Mouse (Mus musculus): Measurements from ENCODE around the gene Hfe2. TPM values are rescaled to one million over a fixed set of nuclear protein-coding genes. Genes with fewer than 3 reads are reported as not detected.

Hfe2 gene
- polyA plus RNA-seq, 2 experiments, result 3.8 to 4.3 TPM

- DNase-seq (ENCODE audit: low read depth in 3 of 3, low spot score in 3 of 3) (no peak), ATAC-seq (ENCODE audit: insufficient read depth) (no peak)
- peaks cover 15% of the 10 kb centered on the region for H3K36me3 ChIP-seq (replicated peaks; ENCODE audit: control insufficient read depth, insufficient read depth, low read depth)
- no peaks in the 10 kb centered on the region for H3K27me3 ChIP-seq (ENCODE audit: control insufficient read depth, insufficient read depth, low read length)
- TF ChIP-seq CTCF (IDR thresholded peaks at IDR 0.05; ENCODE audit: low read depth), result no peak
- no peak for TF ChIP-seq EP300 (IDR thresholded peaks at IDR 0.05; ENCODE audit: low read depth)
- peak overlapping the region; percentile 99 for H3K4me2 ChIP-seq (ENCODE audit: low read depth)
- H3K27ac ChIP-seq, result peak overlapping the region; percentile 21; the same call in 1 of the 2 replicates
- no peaks in the 10 kb centered on the region for H3K9me3 ChIP-seq (ENCODE audit: control insufficient read depth, low read length)
- WGBS (ENCODE audit: insufficient replicate concordance), result 12% methylated on average over 12 of the region's 12 CpGs
- peak overlapping the region; percentile 97 for H3K9ac ChIP-seq (replicated peaks)
- H3K4me1 ChIP-seq (replicated peaks; ENCODE audit: control insufficient read depth in 2 of 2, insufficient read depth in 2 of 2, low read length in 1 of 2), result peaks cover 15 to 22% of the 10 kb centered on the region in 2 experiments
- H3K4me3 ChIP-seq (ENCODE audit: insufficient read depth in 1 of 2, low read depth in 2 of 2, low read length in 2 of 2), result peak overlapping the region; percentile 89 to 99
These were observed 34.5 kb downstream of the Hfe2 start for GRCm38 (mm10) chr3:96559398-96559910.

GRCm38 (mm10) chr3:96559911-96560850, 35.2 kb downstream of the Hfe2 start:
- no peaks in the 10 kb centered on the region for H3K9me3 ChIP-seq (ENCODE audit: control insufficient read depth, low read length)
- H3K4me1 ChIP-seq (replicated peaks; ENCODE audit: control insufficient read depth in 2 of 2, insufficient read depth in 2 of 2, low read length in 1 of 2), result peaks cover 17 to 27% of the 10 kb centered on the region in 2 experiments
- no peak for TF ChIP-seq CTCF (IDR thresholded peaks at IDR 0.05; ENCODE audit: low read depth)
- TF ChIP-seq EP300 (IDR thresholded peaks at IDR 0.05; ENCODE audit: low read depth), result no peak
- peak overlapping the region; percentile 21; the same call in 1 of the 2 replicates for H3K27ac ChIP-seq
- WGBS (ENCODE audit: insufficient replicate concordance), result 47% methylated on average over 23 of the region's 23 CpGs
- no peak for ATAC-seq (ENCODE audit: insufficient read depth)
- peak overlapping the region; percentile 97 for H3K9ac ChIP-seq (replicated peaks)
- H3K27me3 ChIP-seq (ENCODE audit: control insufficient read depth, insufficient read depth, low read length), result no peaks in the 10 kb centered on the region
- DNase-seq (ENCODE audit: low read depth in 3 of 3, low spot score in 3 of 3), result no peak
- peak overlapping the region; percentile 99 for H3K4me2 ChIP-seq (ENCODE audit: low read depth)
- peak overlapping the region; percentile 89 to 99 for H3K4me3 ChIP-seq (ENCODE audit: insufficient read depth in 1 of 2, low read depth in 2 of 2, low read length in 2 of 2)
- peaks cover 15% of the 10 kb centered on the region for H3K36me3 ChIP-seq (replicated peaks; ENCODE audit: control insufficient read depth, insufficient read depth, low read depth)

- no peak for TF ChIP-seq CTCF (IDR thresholded peaks at IDR 0.05; ENCODE audit: low read depth)
- no peak for TF ChIP-seq EP300 (IDR thresholded peaks at IDR 0.05; ENCODE audit: low read depth)
- H3K4me3 ChIP-seq (ENCODE audit: insufficient read depth in 1 of 2, low read depth in 2 of 2, low read length in 2 of 2), result peak overlapping the region; percentile 89 to 99
- no peak for DNase-seq (ENCODE audit: low read depth in 3 of 3, low spot score in 3 of 3)
- no peak for ATAC-seq (ENCODE audit: insufficient read depth)
- 59% methylated on average over 9 of the region's 9 CpGs for WGBS (ENCODE audit: insufficient replicate concordance)
- H3K4me2 ChIP-seq (ENCODE audit: low read depth), result peak overlapping the region; percentile 99
- no peaks in the 10 kb centered on the region for H3K27me3 ChIP-seq (ENCODE audit: control insufficient read depth, insufficient read depth, low read length)
- H3K9ac ChIP-seq (replicated peaks), result no peak overlapping the region
- no peaks in the 10 kb centered on the region for H3K9me3 ChIP-seq (ENCODE audit: control insufficient read depth, low read length)
- H3K4me1 ChIP-seq (replicated peaks; ENCODE audit: control insufficient read depth in 2 of 2, insufficient read depth in 2 of 2, low read length in 1 of 2), result peaks cover 17 to 33% of the 10 kb centered on the region in 2 experiments
- no peak overlapping the region; the same call in 1 of the 2 replicates for H3K27ac ChIP-seq
- H3K36me3 ChIP-seq (replicated peaks; ENCODE audit: control insufficient read depth, insufficient read depth, low read depth), result peaks cover 15% of the 10 kb centered on the region
These were observed 36.1 kb downstream of the Hfe2 start for GRCm38 (mm10) chr3:96560881-96561668.

- H3K9ac ChIP-seq (replicated peaks), result no peak overlapping the region
These were observed 37.1 kb downstream of the Hfe2 start for GRCm38 (mm10) chr3:96561946-96562681.

More at GRCm38 (mm10) chr3:96561946-96562681, 37.1 kb downstream of the Hfe2 start:
- peak overlapping the region; percentile 99; the same call in 1 of the 2 replicates for H3K4me2 ChIP-seq (ENCODE audit: low read depth)
- H3K27me3 ChIP-seq (ENCODE audit: control insufficient read depth, insufficient read depth, low read length), result no peaks in the 10 kb centered on the region
- H3K9me3 ChIP-seq (ENCODE audit: control insufficient read depth, low read length), result no peaks in the 10 kb centered on the region
- WGBS (ENCODE audit: insufficient replicate concordance), result 41% methylated on average over 10 of the region's 10 CpGs
- ATAC-seq (ENCODE audit: insufficient read depth) (no peak), DNase-seq (ENCODE audit: low read depth in 3 of 3, low spot score in 3 of 3) (no peak)
- H3K36me3 ChIP-seq (replicated peaks; ENCODE audit: control insufficient read depth, insufficient read depth, low read depth), result peaks cover 15% of the 10 kb centered on the region
- no peak overlapping the region for H3K4me3 ChIP-seq (ENCODE audit: insufficient read depth in 1 of 2, low read depth in 2 of 2, low read length in 2 of 2)
- H3K4me1 ChIP-seq (replicated peaks; ENCODE audit: control insufficient read depth in 2 of 2, insufficient read depth in 2 of 2, low read length in 1 of 2), result peaks cover 17 to 33% of the 10 kb centered on the region in 2 experiments
- TF ChIP-seq EP300 (IDR thresholded peaks at IDR 0.05; ENCODE audit: low read depth) (no peak), CTCF (IDR thresholded peaks at IDR 0.05; ENCODE audit: low read depth) (no peak)
- H3K27ac ChIP-seq, result no peak overlapping the region

Measured in liver, embryonic 14.5 days (tissue).